Mouse (Mus musculus) megakaryocyte-erythroid progenitor cell, adult 5 weeks (primary cell): ENCODE results near the gene Ndufs4. TPM values are rescaled to one million over a fixed set of nuclear protein-coding genes. Genes with fewer than 3 reads are reported as not detected.

Experiments used
- polyA plus RNA-seq: library from polyadenylated mRNA; stranded (reverse); fragments of >175 nt; gene quantifications from 2 replicates; pipeline ENCODE4 v1.2.3, GENCODE M21; 2012

The Ndufs4 gene
- polyA plus RNA-seq, result 6.2 and 7.0 TPM in 2 replicates

DNA sequence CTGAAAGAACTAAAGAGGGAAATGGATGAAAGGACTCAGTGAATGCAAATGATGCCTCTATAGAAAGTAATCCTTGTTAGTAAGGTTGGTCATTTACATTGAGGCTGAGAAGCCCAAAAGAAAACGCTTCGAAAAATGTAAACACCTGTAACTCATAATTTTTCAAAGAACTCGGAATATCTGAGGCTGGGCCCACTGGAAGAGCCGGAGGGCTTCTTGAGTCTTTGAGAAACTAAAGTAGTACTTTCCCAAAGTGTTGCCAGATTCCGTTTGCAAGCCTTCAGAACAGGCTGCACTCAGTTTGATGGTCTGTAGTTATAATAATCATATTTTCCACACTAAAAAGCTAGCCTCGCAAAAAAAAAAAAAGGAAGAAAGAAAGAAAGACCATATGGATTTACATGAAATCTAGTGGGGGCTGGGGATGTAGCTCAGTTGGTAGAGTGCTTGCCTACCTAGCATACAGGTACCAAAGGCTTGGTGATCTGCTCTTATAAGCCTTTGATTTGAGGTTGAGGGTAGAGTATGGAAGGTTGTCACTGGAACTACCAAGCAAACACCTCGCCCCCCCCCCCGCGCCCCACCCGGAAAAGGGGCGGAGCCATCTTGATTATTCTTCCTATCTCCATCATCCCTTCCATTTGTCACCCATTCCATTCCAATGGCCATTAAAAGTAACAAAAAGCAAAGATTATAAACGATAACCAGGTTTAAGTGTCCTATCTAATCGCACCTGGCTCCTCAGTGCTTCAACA, at the start of gene Ndufs4:
TSS of gene Ndufs4 (minus strand) at position 48 of the 755 bp plus-strand sequence.

Other genes starting within 250 kb of the Ndufs4 start
- 0.11 TPM in 1 of 2 replicates, not detected in the other for gene Fst, start 70.7 kb upstream of the Ndufs4 start, polyA plus RNA-seq